Mouse (Mus musculus) neural tube, embryonic 15.5 days (tissue): Measurements from ENCODE around the gene Clec16a. TPM values are rescaled to one million over a fixed set of nuclear protein-coding genes. Genes with fewer than 3 reads are reported as not detected.

Source experiments
- ATAC-seq: fragments of 200-750 bp; cut with Nextera tagmentation; 2 replicates; pipeline ENCODE4 v1.8.0; 2017; ENCODE audit warnings: mild to moderate bottlenecking, moderate TSS enrichment, moderate library complexity; ENCODE audit not compliant: low FRiP score
- H3K27ac ChIP-seq: fragments of 300-500 bp; sonication (generic); replicated peaks from 2 replicates; pipeline ENCODE4 v1.5.1; 2015; ENCODE audit warnings: mild to moderate bottlenecking, inconsistent platforms
- H3K27me3 ChIP-seq: fragments of 300-500 bp; sonication (generic); replicated peaks from 2 replicates; pipeline ENCODE4 v1.6.1; 2015; ENCODE audit warnings: inconsistent platforms
- H3K36me3 ChIP-seq: fragments of 300-500 bp; sonication (generic); 2 replicates; pipeline ENCODE4 v1.6.1; 2015; ENCODE audit warnings: inconsistent platforms
- H3K4me1 ChIP-seq: fragments of 300-500 bp; sonication (generic); 2 replicates; pipeline ENCODE4 v1.6.1; 2015; ENCODE audit warnings: inconsistent platforms
- H3K4me2 ChIP-seq: fragments of 300-500 bp; sonication (generic); 2 replicates; pipeline ENCODE4 v1.6.1; 2015; ENCODE audit warnings: inconsistent platforms, mild to moderate bottlenecking, moderate library complexity
- H3K4me3 ChIP-seq: fragments of 300-500 bp; sonication (generic); replicated peaks from 2 replicates; pipeline ENCODE4 v1.5.1; 2015; ENCODE audit warnings: mild to moderate bottlenecking, inconsistent platforms
- H3K9ac ChIP-seq: fragments of 300-500 bp; sonication (generic); replicated peaks from 2 replicates; pipeline ENCODE4 v1.6.1; 2015; ENCODE audit warnings: mild to moderate bottlenecking, inconsistent platforms
- H3K9me3 ChIP-seq: fragments of 300-500 bp; sonication (generic); replicated peaks from 2 replicates; pipeline ENCODE4 v1.6.1; 2016; ENCODE audit warnings: inconsistent platforms
- WGBS: fragments of 180-500 bp; shearing (Covaris S2); methylation state at CpG from one replicate; pipeline ENCODE4 v1.1.7; 2015; ENCODE audit warnings: mixed read lengths; 5-methylcytosine and 5-hydroxymethylcytosine counted together
- polyA plus RNA-seq: library from polyadenylated mRNA; unstranded; fragments of >200 nt; fragmentation: Nextera tagmentation; extraction: Ambion mirVana; gene quantifications from 2 replicates; pipeline ENCODE4 v1.2.1, GENCODE M21; 2015

The Clec16a gene
- polyA plus RNA-seq, 1 experiment from 2014 or later = 71.6 TPM

- H3K4me3 ChIP-seq = no peak overlapping the region
- ATAC-seq = no peak
- H3K27ac ChIP-seq = 0 out of 2 replicates have a peak overlapping the region, but pooled peaks have one; percentile 41
- H3K27me3 ChIP-seq = no peaks in the 10 kb centered on the region
- peaks cover 10% of the 10 kb centered on the region; the same call in 1 of the 2 replicates for H3K4me1 ChIP-seq
- H3K4me2 ChIP-seq = no peak overlapping the region
- H3K9me3 ChIP-seq = no peaks in the 10 kb centered on the region
- H3K9ac ChIP-seq = no peak overlapping the region
- H3K36me3 ChIP-seq = no peaks in the 10 kb centered on the region
- WGBS = 52% methylated on average over 7 of the region's 7 CpGs
Measured at GRCm38 (mm10) chr16:10713441-10714239, 168.5 kb downstream of the Clec16a start.

GRCm38 (mm10) chr16:10715211-10715610 is 170.1 kb downstream of the Clec16a start:
- Histone ChIP-seq H3K4me2 (no peak overlapping the region), H3K4me1 (peaks cover 10% of the 10 kb centered on the region; the same call in 1 of the 2 replicates), H3K9ac (no peak overlapping the region), H3K36me3 (no peaks in the 10 kb centered on the region), H3K27ac (no peak overlapping the region), H3K4me3 (no peak overlapping the region), H3K9me3 (no peaks in the 10 kb centered on the region), H3K27me3 (no peaks in the 10 kb centered on the region)
- no peak for ATAC-seq
- WGBS = 90% methylated on average over 5 of the region's 5 CpGs

GRCm38 (mm10) chr16:10715632-10716031 is 170.5 kb downstream of the Clec16a start:
- no peaks in the 10 kb centered on the region for H3K27me3 ChIP-seq
- 94% methylated on average over 2 of the region's 2 CpGs for WGBS
- H3K4me2 ChIP-seq = no peak overlapping the region
- H3K4me3 ChIP-seq = no peak overlapping the region
- ATAC-seq = no peak
- H3K27ac ChIP-seq = no peak overlapping the region
- no peaks in the 10 kb centered on the region for H3K36me3 ChIP-seq
- peaks cover 10% of the 10 kb centered on the region; the same call in 1 of the 2 replicates for H3K4me1 ChIP-seq
- H3K9me3 ChIP-seq = no peaks in the 10 kb centered on the region
- H3K9ac ChIP-seq = no peak overlapping the region

GRCm38 (mm10) chr16:10716696-10717095 is 171.6 kb downstream of the Clec16a start:
- no peak overlapping the region for H3K27ac ChIP-seq
- 49% methylated on average over 2 of the region's 2 CpGs for WGBS

GRCm38 (mm10) chr16:10719971-10720370 is 174.8 kb downstream of the Clec16a start:
- no peak overlapping the region for H3K27ac ChIP-seq
- H3K9ac ChIP-seq = no peak overlapping the region
- 61% methylated on average over 6 of the region's 6 CpGs for WGBS
- no peak overlapping the region for H3K4me3 ChIP-seq
- H3K36me3 ChIP-seq = no peaks in the 10 kb centered on the region
- no peak overlapping the region for H3K4me2 ChIP-seq
- ATAC-seq = no peak
- no peaks in the 10 kb centered on the region for H3K27me3 ChIP-seq
- no peaks in the 10 kb centered on the region for H3K4me1 ChIP-seq
- H3K9me3 ChIP-seq = no peaks in the 10 kb centered on the region

More at GRCm38 (mm10) chr16:10716696-10717095, 171.6 kb downstream of the Clec16a start:
- ATAC-seq = no peak
- no peaks in the 10 kb centered on the region for H3K36me3 ChIP-seq
- no peak overlapping the region for H3K9ac ChIP-seq
- no peak overlapping the region for H3K4me2 ChIP-seq
- H3K4me1 ChIP-seq = peaks cover 10% of the 10 kb centered on the region; the same call in 1 of the 2 replicates
- no peaks in the 10 kb centered on the region for H3K9me3 ChIP-seq
- no peak overlapping the region for H3K4me3 ChIP-seq
- no peaks in the 10 kb centered on the region for H3K27me3 ChIP-seq

GRCm38 (mm10) chr16:10722882-10723544 is 177.9 kb downstream of the Clec16a start:
- 50% methylated on average over 1 of the region's 1 CpGs for WGBS
- Histone ChIP-seq H3K27ac (no peak overlapping the region), H3K4me1 (peaks cover under 1% of the 10 kb centered on the region; the same call in 1 of the 2 replicates), H3K4me3 (no peak overlapping the region), H3K9me3 (no peaks in the 10 kb centered on the region), H3K9ac (no peak overlapping the region), H3K36me3 (no peaks in the 10 kb centered on the region), H3K27me3 (no peaks in the 10 kb centered on the region), H3K4me2 (no peak overlapping the region)
- no peak; the same call in 1 of the 2 replicates for ATAC-seq

- no peaks in the 10 kb centered on the region for H3K36me3 ChIP-seq
- no peaks in the 10 kb centered on the region for H3K9me3 ChIP-seq
- H3K9ac ChIP-seq = no peak overlapping the region
- H3K4me1 ChIP-seq = peaks cover 10% of the 10 kb centered on the region; the same call in 1 of the 2 replicates
- ATAC-seq = no peak
- WGBS = 81% methylated on average over 5 of the region's 5 CpGs
- no peak overlapping the region for H3K4me3 ChIP-seq
- H3K4me2 ChIP-seq = no peak overlapping the region
- H3K27ac ChIP-seq = no peak overlapping the region
- no peaks in the 10 kb centered on the region for H3K27me3 ChIP-seq
Measured at GRCm38 (mm10) chr16:10723816-10724647, 178.9 kb downstream of the Clec16a start.

GRCm38 (mm10) chr16:10725156-10725555 is 180.0 kb downstream of the Clec16a start:
- WGBS = 60% methylated on average over 2 of the region's 2 CpGs
- H3K36me3 ChIP-seq = no peaks in the 10 kb centered on the region
- H3K4me3 ChIP-seq = no peak overlapping the region
- no peak for ATAC-seq
- no peaks in the 10 kb centered on the region for H3K9me3 ChIP-seq
- no peak overlapping the region for H3K9ac ChIP-seq
- H3K4me1 ChIP-seq = peaks cover 12% of the 10 kb centered on the region; the same call in 1 of the 2 replicates
- no peak overlapping the region for H3K27ac ChIP-seq
- H3K4me2 ChIP-seq = no peak overlapping the region
- H3K27me3 ChIP-seq = no peaks in the 10 kb centered on the region

- H3K4me3 ChIP-seq = no peak overlapping the region
- WGBS = 81% methylated on average over 4 of the region's 4 CpGs
- no peak overlapping the region for H3K4me2 ChIP-seq
- H3K27ac ChIP-seq = no peak overlapping the region
- peaks cover 12% of the 10 kb centered on the region; the same call in 1 of the 2 replicates for H3K4me1 ChIP-seq
- no peaks in the 10 kb centered on the region for H3K27me3 ChIP-seq
- no peaks in the 10 kb centered on the region for H3K9me3 ChIP-seq
- H3K9ac ChIP-seq = no peak overlapping the region
- ATAC-seq = no peak
- H3K36me3 ChIP-seq = no peaks in the 10 kb centered on the region
Measured at GRCm38 (mm10) chr16:10727630-10728029, 182.5 kb downstream of the Clec16a start.

- no peak overlapping the region for H3K4me3 ChIP-seq
- no peak overlapping the region for H3K9ac ChIP-seq
- no peaks in the 10 kb centered on the region for H3K36me3 ChIP-seq
- 11% methylated on average over 3 of the region's 3 CpGs for whole genome bisulfite sequencing
- H3K27ac ChIP-seq = 0 out of 2 replicates have a peak overlapping the region, but pooled peaks have one; percentile 43
- no peaks in the 10 kb centered on the region for H3K27me3 ChIP-seq
- no peak overlapping the region for H3K4me2 ChIP-seq
- ATAC-seq = peak; percentile 69
- H3K9me3 ChIP-seq = no peaks in the 10 kb centered on the region
- H3K4me1 ChIP-seq = peaks cover 12% of the 10 kb centered on the region; the same call in 1 of the 2 replicates
Measured at GRCm38 (mm10) chr16:10728886-10729285, 183.7 kb downstream of the Clec16a start.

GRCm38 (mm10) chr16:10730941-10731340 is 185.8 kb downstream of the Clec16a start:
- peaks cover 12% of the 10 kb centered on the region; the same call in 1 of the 2 replicates for H3K4me1 ChIP-seq
- H3K4me2 ChIP-seq = no peak overlapping the region
- H3K9me3 ChIP-seq = no peaks in the 10 kb centered on the region
- no peak for ATAC-seq
- no peaks in the 10 kb centered on the region for H3K27me3 ChIP-seq
- 93% methylated on average over 4 of the region's 4 CpGs for WGBS
- H3K27ac ChIP-seq = no peak overlapping the region
- no peak overlapping the region for H3K9ac ChIP-seq
- no peak overlapping the region for H3K4me3 ChIP-seq
- H3K36me3 ChIP-seq = no peaks in the 10 kb centered on the region
